Mouse (Mus musculus): Measurements from ENCODE around the gene Sdcbp2. TPM values are rescaled to one million over a fixed set of nuclear protein-coding genes. Genes with fewer than 3 reads are reported as not detected.

Sdcbp2 gene
- total and polyA plus RNA-seq, 3 experiments = 0.25 TPM; not detected in 2

DNA sequence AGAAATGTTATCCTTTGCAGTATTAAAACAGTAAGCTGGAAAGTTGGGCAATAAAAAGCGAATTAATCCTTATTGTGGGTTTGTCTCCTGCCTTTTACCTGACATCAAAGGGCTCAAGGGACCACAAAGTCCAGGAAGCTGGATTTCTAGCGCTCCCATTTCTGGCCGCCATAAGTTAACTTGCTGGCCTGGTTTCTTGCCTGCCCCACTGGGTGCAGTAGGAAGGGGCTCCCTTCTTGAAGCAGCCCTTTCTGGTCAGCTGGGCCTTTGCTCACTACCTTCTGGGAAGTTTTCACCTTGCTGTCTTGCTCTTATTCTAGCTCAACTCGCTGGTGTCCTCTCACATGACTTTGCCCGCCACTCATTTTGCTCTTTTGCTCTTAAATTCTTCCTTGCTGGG, 60.6 kb downstream of the Sdcbp2 start:
- TF ChIP-seq GABPA (IDR thresholded peaks at IDR 0.05; ENCODE audit: low read depth, low read length) (no peak), SMC3 (IDR thresholded peaks at IDR 0.05; ENCODE audit: low read depth, low read length) (no peak), JUND (IDR thresholded peaks at IDR 0.05; ENCODE audit: low read depth, low read length) (no peak), NRF1 (IDR thresholded peaks at IDR 0.05; ENCODE audit: insufficient read depth, low read depth, low read length, poor library complexity, severe bottlenecking) (no peak), ELF1 (IDR thresholded peaks at IDR 0.05; ENCODE audit: low read depth, low read length) (no peak), POLR2A (IDR thresholded peaks at IDR 0.05; ENCODE audit: control insufficient read depth in 1 of 2, insufficient read depth in 1 of 2, low read depth in 1 of 2, low read length in 2 of 2, poor library complexity in 1 of 2) (no peak), UBTF (IDR thresholded peaks at IDR 0.05; ENCODE audit: borderline replicate concordance, insufficient read depth, low read depth, low read length) (no peak), POLR2AphosphoS5 (IDR thresholded peaks at IDR 0.05; ENCODE audit: borderline replicate concordance, low read depth, low read length) (no peak), HCFC1 (IDR thresholded peaks at IDR 0.05; ENCODE audit: low read depth, low read length) (no peak), MAFK (IDR thresholded peaks at IDR 0.05; ENCODE audit: borderline replicate concordance, low read depth, low read length) (no peak), BHLHE40 (IDR thresholded peaks at IDR 0.05; ENCODE audit: borderline replicate concordance, low read depth, low read length) (no peak), E2F4 (IDR thresholded peaks at IDR 0.05; ENCODE audit: borderline replicate concordance, low read depth, low read length) (no peak), RAD21 (IDR thresholded peaks at IDR 0.05; ENCODE audit: low read depth, low read length) (no peak), TAL1 (IDR thresholded peaks at IDR 0.05; ENCODE audit: low read length) (no peak), NELFE (IDR thresholded peaks at IDR 0.05; ENCODE audit: low read depth, low read length) (no peak)
- H3K9me3 ChIP-seq (replicated peaks; ENCODE audit: insufficient read depth, low read length) = no peaks in the 10 kb centered on the region

DNA sequence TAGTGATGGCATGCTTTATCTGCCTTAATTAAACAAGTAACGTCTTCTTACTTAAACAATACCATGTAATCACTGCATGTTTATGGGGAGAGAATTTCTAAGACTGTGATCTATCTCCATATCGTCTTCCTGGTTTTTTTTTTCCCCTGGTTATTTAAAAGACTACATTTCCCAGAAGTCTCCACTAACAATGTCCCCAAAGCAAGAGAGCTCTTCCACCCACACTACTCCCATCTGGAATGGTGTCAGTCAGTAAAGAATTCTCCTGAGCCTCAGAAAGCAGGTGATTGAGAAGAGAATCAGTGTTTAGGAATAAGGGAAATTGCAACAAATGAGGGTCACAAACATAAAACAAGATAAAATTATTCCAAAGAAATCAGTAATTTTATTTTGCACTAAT, 62.5 kb downstream of the Sdcbp2 start:
- H3K9ac ChIP-seq (ENCODE audit: control insufficient read depth, low read depth, low read length, poor library complexity, severe bottlenecking) = no peak overlapping the region
- peaks cover 2% of the 10 kb centered on the region in 2 experiments; a peak in 2 of 4 replicates for H3K27me3 ChIP-seq (ENCODE audit: control insufficient read depth in 1 of 2, insufficient read depth in 2 of 2, low read length in 2 of 2)
- H3K36me3 ChIP-seq (ENCODE audit: control insufficient read depth in 1 of 2, insufficient read depth in 2 of 2, low read length in 2 of 2) = no peaks in the 10 kb centered on the region
- no peaks in the 10 kb centered on the region for H3K9me3 ChIP-seq (replicated peaks; ENCODE audit: insufficient read depth, low read length)
- TF ChIP-seq RAD21 (IDR thresholded peaks at IDR 0.05; ENCODE audit: low read depth, low read length) = no peak
- TF ChIP-seq HCFC1 (IDR thresholded peaks at IDR 0.05; ENCODE audit: low read depth, low read length) = peak; percentile 61
- H3K4me3 ChIP-seq (ENCODE audit: control insufficient read depth in 1 of 2, insufficient read depth in 1 of 2, low read depth in 2 of 2, low read length in 2 of 2) = no peak overlapping the region
- no peak for DNase-seq (ENCODE audit: low read depth, low spot score)
- H3K4me1 ChIP-seq (ENCODE audit: control insufficient read depth in 1 of 2, insufficient read depth in 2 of 2, low read length in 2 of 2) = no peaks in the 10 kb centered on the region
- H3K79me2 ChIP-seq (ENCODE audit: control insufficient read depth, insufficient read depth, low read length, poor library complexity) = no peaks in the 10 kb centered on the region
- no peak overlapping the region for H3K27ac ChIP-seq (ENCODE audit: control insufficient read depth, low read depth, low read length)

More for the DNA sequence above, 60.6 kb downstream of the Sdcbp2 start:
- no peaks in the 10 kb centered on the region for H3K36me3 ChIP-seq (ENCODE audit: control insufficient read depth in 1 of 2, insufficient read depth in 2 of 2, low read length in 2 of 2)
- H3K27me3 ChIP-seq (ENCODE audit: control insufficient read depth in 1 of 2, insufficient read depth in 2 of 2, low read length in 2 of 2) = peaks cover 0 to 2% of the 10 kb centered on the region in 2 experiments; a peak in 2 of 4 replicates
- no peak overlapping the region for H3K4me3 ChIP-seq (ENCODE audit: control insufficient read depth in 1 of 2, insufficient read depth in 1 of 2, low read depth in 2 of 2, low read length in 2 of 2)
- H3K79me2 ChIP-seq (ENCODE audit: control insufficient read depth, insufficient read depth, low read length, poor library complexity) = no peaks in the 10 kb centered on the region
- no peak for DNase-seq (ENCODE audit: low read depth, low spot score)
- H3K9ac ChIP-seq (ENCODE audit: control insufficient read depth, low read depth, low read length, poor library complexity, severe bottlenecking) = no peak overlapping the region
- no peaks in the 10 kb centered on the region for H3K4me1 ChIP-seq (ENCODE audit: control insufficient read depth in 1 of 2, insufficient read depth in 2 of 2, low read length in 2 of 2)
- no peak overlapping the region for H3K27ac ChIP-seq (ENCODE audit: control insufficient read depth, low read depth, low read length)

Measured in MEL (cell line).